Mouse (Mus musculus): ENCODE measurements around the gene Unc5b.

- TF ChIP-seq SIN3A (IDR thresholded peaks at IDR 0.05; ENCODE audit: low read length), result no peak
- no peak for TF ChIP-seq CHD2 (IDR thresholded peaks at IDR 0.05; ENCODE audit: low read length)
- TF ChIP-seq SMC3 (IDR thresholded peaks at IDR 0.05; ENCODE audit: low read depth, low read length), result no peak
- no peak for TF ChIP-seq E2F4 (IDR thresholded peaks at IDR 0.05; ENCODE audit: insufficient replicate concordance, low read depth, low read length)
- no peak for TF ChIP-seq HCFC1 (IDR thresholded peaks at IDR 0.05; ENCODE audit: low read depth, low read length)
- TF ChIP-seq MAFK (IDR thresholded peaks at IDR 0.05; ENCODE audit: insufficient replicate concordance, low read length), result no peak
Observed at GRCm38 (mm10) chr10:60794374-60794773, 37.0 kb downstream of the Unc5b start.
